Mouse (Mus musculus) layer of hippocampus, postnatal 25 days (tissue): ENCODE results near the gene 2310061I04Rik. TPM values are rescaled to one million over a fixed set of nuclear protein-coding genes. Genes with fewer than 3 reads are reported as not detected.

Experiments used
- microRNA-seq, 2 experiments: library from miRNA; unstranded; fragments of <30 nt; microRNA quantifications; one replicate each; pipeline ENCODE4 v1.2.0; 2021
- total RNA-seq, 2 experiments: library from RNA; stranded (reverse); gene quantifications; 2 replicates each; pipeline ENCODE4 v1.2.3; 2021

2310061I04Rik gene
- total RNA-seq, 2 experiments from 2014 or later: 59.1 to 65.6 TPM

Small RNA genes within 50 kb of the gene (microRNA-seq; reads per million reads assigned to microRNA genes)
- gene Gm28033 (0.37 to 0.60 reads per million in 2 experiments), gene Mir1894 (0 to 0.37 reads per million in 2 experiments)

Other genes with a start within 250 kb of the 2310061I04Rik start
- gene Vars2, start 229.8 kb downstream of the 2310061I04Rik start, total RNA-seq: 10 to 100 TPM; 33.7 to 42.0 TPM
- 10 to 100 TPM; 30.2 to 33.7 TPM for gene Gtf2h4, start 223.7 kb downstream of the 2310061I04Rik start, total RNA-seq
- gene Ddr1, start 192.8 kb downstream of the 2310061I04Rik start, total RNA-seq: 10 to 100 TPM; 78.5 to 82.0 TPM
- gene Ier3, start 75.7 kb downstream of the 2310061I04Rik start, total RNA-seq: 1 to 10 TPM; 3.2 to 5.1 TPM
- 100 to 1,000 TPM; 122 to 132 TPM for gene Flot1, start 74.2 kb downstream of the 2310061I04Rik start, total RNA-seq
- gene Tubb5, start 59.1 kb downstream of the 2310061I04Rik start, total RNA-seq: 100 to 1,000 TPM; 381 to 413 TPM
- gene Mdc1, start 55.9 kb downstream of the 2310061I04Rik start, total RNA-seq: 10 to 100 TPM; 12.1 to 16.5 TPM
- gene Nrm, start 36.1 kb downstream of the 2310061I04Rik start, total RNA-seq: 1 to 10 TPM; 2.1 to 3.5 TPM
- 10 to 100 TPM in 1 of 2 experiments, 1 to 10 TPM in 1; 9.5 to 10.5 TPM for gene Ppp1r18, start 31.8 kb downstream of the 2310061I04Rik start, total RNA-seq
- 10 to 100 TPM; 25.5 to 29.9 TPM for gene Dhx16, start 17.6 kb downstream of the 2310061I04Rik start, total RNA-seq
- 10 to 100 TPM; 61.1 to 75.3 TPM for gene Atat1, start 12.6 kb upstream of the 2310061I04Rik start, total RNA-seq
- gene Mrps18b, start 19.0 kb upstream of the 2310061I04Rik start, total RNA-seq: 10 to 100 TPM; 34.4 to 35.9 TPM
- 10 to 100 TPM; 69.9 to 81.9 TPM for gene Ppp1r10, start 19.0 kb upstream of the 2310061I04Rik start, total RNA-seq
- 10 to 100 TPM; 70.3 to 80.6 TPM for gene Abcf1, start 72.3 kb upstream of the 2310061I04Rik start, total RNA-seq
- 100 to 1,000 TPM; 143 to 153 TPM for gene Gnl1, start 82.4 kb upstream of the 2310061I04Rik start, total RNA-seq
- gene Prr3, start 82.8 kb upstream of the 2310061I04Rik start, total RNA-seq: 10 to 100 TPM; 40.2 to 53.1 TPM
- 1 to 10 TPM; 1.4 to 1.7 TPM for gene H2-T24, start 123.1 kb upstream of the 2310061I04Rik start, total RNA-seq
- 1 to 10 TPM; 3.9 to 4.8 TPM for gene H2-T23, start 135.4 kb upstream of the 2310061I04Rik start, total RNA-seq
- gene H2-T22, start 145.3 kb upstream of the 2310061I04Rik start, total RNA-seq: 1 to 10 TPM; 6.9 to 8.8 TPM
- not detected for gene Gm6034, start 145.5 kb upstream of the 2310061I04Rik start, total RNA-seq
- 1 to 10 TPM; 1.1 to 1.2 TPM for gene Gm11127, start 160.9 kb upstream of the 2310061I04Rik start, total RNA-seq
- not detected for gene Gm19684, start 224.2 kb upstream of the 2310061I04Rik start, total RNA-seq
- not detected for gene Gm7030, start 232.0 kb upstream of the 2310061I04Rik start, total RNA-seq